Mouse (Mus musculus): Measurements from ENCODE around the gene Ptger4. TPM values are rescaled to one million over a fixed set of nuclear protein-coding genes. Genes with fewer than 3 reads are reported as not detected.

The Ptger4 gene
- polyA plus RNA-seq, 1 experiment from 2014 or later: 1.5 TPM

- H3K9ac ChIP-seq (replicated peaks; ENCODE audit: low read length): peak overlapping the region; percentile 54
- H3K27ac ChIP-seq (replicated peaks; ENCODE audit: low read depth, low read length): no peak overlapping the region
- no peaks in the 10 kb centered on the region for H3K9me3 ChIP-seq (replicated peaks; ENCODE audit: control insufficient read depth, low read length)
- peak overlapping the region; percentile 99 for H3K4me2 ChIP-seq (ENCODE audit: low read depth, low read length)
- DNase-seq (ENCODE audit: low spot score) (peak; percentile 82), ATAC-seq (replicated peaks; ENCODE audit: insufficient number of reproducible peaks, low FRiP score, low TSS enrichment, low read depth) (peak; percentile 30)
- WGBS: 18% methylated on average over 12 of the region's 12 CpGs
- peaks cover 3% of the 10 kb centered on the region; the same call in 1 of the 2 replicates for H3K4me1 ChIP-seq (ENCODE audit: control insufficient read depth, insufficient read depth, low read length)
- H3K27me3 ChIP-seq (ENCODE audit: control insufficient read depth, insufficient read depth, low read length): peaks cover 23% of the 10 kb centered on the region
- H3K4me3 ChIP-seq (ENCODE audit: low read depth, low read length): peak overlapping the region; percentile 46
- no peaks in the 10 kb centered on the region for H3K36me3 ChIP-seq (replicated peaks; ENCODE audit: control insufficient read depth, insufficient read depth, low read depth, low read length)
Observed at GRCm38 (mm10) chr15:5241304-5242201, 2.4 kb downstream of the Ptger4 start.

- 84% methylated on average over 6 of the region's 6 CpGs for WGBS
- Histone ChIP-seq H3K4me3 (ENCODE audit: low read depth, low read length) (no peak overlapping the region), H3K36me3 (replicated peaks; ENCODE audit: control insufficient read depth, insufficient read depth, low read depth, low read length) (no peaks in the 10 kb centered on the region), H3K4me2 (ENCODE audit: low read depth, low read length) (no peak overlapping the region), H3K27ac (replicated peaks; ENCODE audit: low read depth, low read length) (no peak overlapping the region), H3K9me3 (replicated peaks; ENCODE audit: control insufficient read depth, low read length) (no peaks in the 10 kb centered on the region), H3K4me1 (ENCODE audit: control insufficient read depth, insufficient read depth, low read length) (peaks cover 3% of the 10 kb centered on the region; the same call in 1 of the 2 replicates), H3K9ac (replicated peaks; ENCODE audit: low read length) (no peak overlapping the region), H3K27me3 (ENCODE audit: control insufficient read depth, insufficient read depth, low read length) (peaks cover 23% of the 10 kb centered on the region)
- DNase-seq (ENCODE audit: low spot score) (no peak), ATAC-seq (replicated peaks; ENCODE audit: insufficient number of reproducible peaks, low FRiP score, low TSS enrichment, low read depth) (no peak)
Observed at GRCm38 (mm10) chr15:5240360-5240759, 3.6 kb downstream of the Ptger4 start.

- no peaks in the 10 kb centered on the region for H3K36me3 ChIP-seq (replicated peaks; ENCODE audit: control insufficient read depth, insufficient read depth, low read depth, low read length)
- WGBS: 74% methylated on average over 6 of the region's 6 CpGs
- H3K9me3 ChIP-seq (replicated peaks; ENCODE audit: control insufficient read depth, low read length): no peaks in the 10 kb centered on the region
- no peak overlapping the region for H3K9ac ChIP-seq (replicated peaks; ENCODE audit: low read length)
- peaks cover 23% of the 10 kb centered on the region for H3K27me3 ChIP-seq (ENCODE audit: control insufficient read depth, insufficient read depth, low read length)
- DNase-seq (ENCODE audit: low spot score): no peak
- peaks cover 3% of the 10 kb centered on the region; the same call in 1 of the 2 replicates for H3K4me1 ChIP-seq (ENCODE audit: control insufficient read depth, insufficient read depth, low read length)
- no peak for ATAC-seq (replicated peaks; ENCODE audit: insufficient number of reproducible peaks, low FRiP score, low TSS enrichment, low read depth)
- no peak overlapping the region for H3K4me2 ChIP-seq (ENCODE audit: low read depth, low read length)
- no peak overlapping the region for H3K27ac ChIP-seq (replicated peaks; ENCODE audit: low read depth, low read length)
- H3K4me3 ChIP-seq (ENCODE audit: low read depth, low read length): no peak overlapping the region
Observed at GRCm38 (mm10) chr15:5239901-5240300, 4.1 kb downstream of the Ptger4 start.

GRCm38 (mm10) chr15:5239361-5239760 lies 4.6 kb downstream of the Ptger4 start:
- Histone ChIP-seq H3K27ac (replicated peaks; ENCODE audit: low read depth, low read length) (no peak overlapping the region), H3K4me2 (ENCODE audit: low read depth, low read length) (no peak overlapping the region), H3K4me3 (ENCODE audit: low read depth, low read length) (no peak overlapping the region), H3K9ac (replicated peaks; ENCODE audit: low read length) (no peak overlapping the region), H3K9me3 (replicated peaks; ENCODE audit: control insufficient read depth, low read length) (no peaks in the 10 kb centered on the region), H3K36me3 (replicated peaks; ENCODE audit: control insufficient read depth, insufficient read depth, low read depth, low read length) (no peaks in the 10 kb centered on the region), H3K27me3 (ENCODE audit: control insufficient read depth, insufficient read depth, low read length) (peaks cover 20% of the 10 kb centered on the region), H3K4me1 (ENCODE audit: control insufficient read depth, insufficient read depth, low read length) (peaks cover 3% of the 10 kb centered on the region; the same call in 1 of the 2 replicates)
- DNase-seq (ENCODE audit: low spot score) (no peak), ATAC-seq (replicated peaks; ENCODE audit: insufficient number of reproducible peaks, low FRiP score, low TSS enrichment, low read depth) (no peak)
- WGBS: 79% methylated on average over 4 of the region's 4 CpGs

- H3K9ac ChIP-seq (replicated peaks; ENCODE audit: low read length): no peak overlapping the region
- 89% methylated on average over 4 of the region's 4 CpGs for WGBS
- DNase-seq (ENCODE audit: low spot score) (no peak), ATAC-seq (replicated peaks; ENCODE audit: insufficient number of reproducible peaks, low FRiP score, low TSS enrichment, low read depth) (no peak)
- no peaks in the 10 kb centered on the region for H3K9me3 ChIP-seq (replicated peaks; ENCODE audit: control insufficient read depth, low read length)
- peaks cover 16% of the 10 kb centered on the region for H3K27me3 ChIP-seq (ENCODE audit: control insufficient read depth, insufficient read depth, low read length)
- H3K36me3 ChIP-seq (replicated peaks; ENCODE audit: control insufficient read depth, insufficient read depth, low read depth, low read length): no peaks in the 10 kb centered on the region
- H3K4me3 ChIP-seq (ENCODE audit: low read depth, low read length): no peak overlapping the region
- H3K4me2 ChIP-seq (ENCODE audit: low read depth, low read length): no peak overlapping the region
- peaks cover 3% of the 10 kb centered on the region; the same call in 1 of the 2 replicates for H3K4me1 ChIP-seq (ENCODE audit: control insufficient read depth, insufficient read depth, low read length)
- no peak overlapping the region for H3K27ac ChIP-seq (replicated peaks; ENCODE audit: low read depth, low read length)
Observed at GRCm38 (mm10) chr15:5238553-5238952, 5.4 kb downstream of the Ptger4 start.

- 80% methylated on average over 7 of the region's 7 CpGs for WGBS
- ATAC-seq (replicated peaks; ENCODE audit: insufficient number of reproducible peaks, low FRiP score, low TSS enrichment, low read depth) (no peak), DNase-seq (ENCODE audit: low spot score) (no peak)
Observed at GRCm38 (mm10) chr15:5238073-5238472, 5.9 kb downstream of the Ptger4 start.

GRCm38 (mm10) chr15:5237012-5237660 lies 6.9 kb downstream of the Ptger4 start:
- H3K4me2 ChIP-seq (ENCODE audit: low read depth, low read length): no peak overlapping the region
- no peaks in the 10 kb centered on the region; the same call in 1 of the 2 replicates for H3K4me1 ChIP-seq (ENCODE audit: control insufficient read depth, insufficient read depth, low read length)
- ATAC-seq (replicated peaks; ENCODE audit: insufficient number of reproducible peaks, low FRiP score, low TSS enrichment, low read depth) (no peak), DNase-seq (ENCODE audit: low spot score) (no peak)
- H3K9me3 ChIP-seq (replicated peaks; ENCODE audit: control insufficient read depth, low read length): no peaks in the 10 kb centered on the region
- no peak overlapping the region for H3K27ac ChIP-seq (replicated peaks; ENCODE audit: low read depth, low read length)
- H3K36me3 ChIP-seq (replicated peaks; ENCODE audit: control insufficient read depth, insufficient read depth, low read depth, low read length): no peaks in the 10 kb centered on the region
- WGBS: 71% methylated on average over 7 of the region's 7 CpGs
- H3K9ac ChIP-seq (replicated peaks; ENCODE audit: low read length): no peak overlapping the region
- no peak overlapping the region for H3K4me3 ChIP-seq (ENCODE audit: low read depth, low read length)
- peaks cover 3% of the 10 kb centered on the region for H3K27me3 ChIP-seq (ENCODE audit: control insufficient read depth, insufficient read depth, low read length)

More at GRCm38 (mm10) chr15:5238073-5238472, 5.9 kb downstream of the Ptger4 start:
- H3K4me1 ChIP-seq (ENCODE audit: control insufficient read depth, insufficient read depth, low read length): no peaks in the 10 kb centered on the region; the same call in 1 of the 2 replicates
- H3K9me3 ChIP-seq (replicated peaks; ENCODE audit: control insufficient read depth, low read length): no peaks in the 10 kb centered on the region
- H3K9ac ChIP-seq (replicated peaks; ENCODE audit: low read length): no peak overlapping the region
- H3K4me2 ChIP-seq (ENCODE audit: low read depth, low read length): no peak overlapping the region
- no peaks in the 10 kb centered on the region for H3K36me3 ChIP-seq (replicated peaks; ENCODE audit: control insufficient read depth, insufficient read depth, low read depth, low read length)
- H3K27ac ChIP-seq (replicated peaks; ENCODE audit: low read depth, low read length): no peak overlapping the region
- no peak overlapping the region for H3K4me3 ChIP-seq (ENCODE audit: low read depth, low read length)
- H3K27me3 ChIP-seq (ENCODE audit: control insufficient read depth, insufficient read depth, low read length): peaks cover 11% of the 10 kb centered on the region

- ATAC-seq (replicated peaks; ENCODE audit: insufficient number of reproducible peaks, low FRiP score, low TSS enrichment, low read depth): no peak
- H3K4me3 ChIP-seq (ENCODE audit: low read depth, low read length): no peak overlapping the region
Observed at GRCm38 (mm10) chr15:5236538-5236937, 7.4 kb downstream of the Ptger4 start.

More at GRCm38 (mm10) chr15:5236538-5236937, 7.4 kb downstream of the Ptger4 start:
- WGBS: 15% methylated on average over 6 of the region's 6 CpGs
- Histone ChIP-seq H3K9me3 (replicated peaks; ENCODE audit: control insufficient read depth, low read length) (no peaks in the 10 kb centered on the region), H3K27me3 (ENCODE audit: control insufficient read depth, insufficient read depth, low read length) (no peaks in the 10 kb centered on the region), H3K27ac (replicated peaks; ENCODE audit: low read depth, low read length) (no peak overlapping the region), H3K9ac (replicated peaks; ENCODE audit: low read length) (no peak overlapping the region), H3K36me3 (replicated peaks; ENCODE audit: control insufficient read depth, insufficient read depth, low read depth, low read length) (no peaks in the 10 kb centered on the region), H3K4me2 (ENCODE audit: low read depth, low read length) (no peak overlapping the region), H3K4me1 (ENCODE audit: control insufficient read depth, insufficient read depth, low read length) (no peaks in the 10 kb centered on the region)
- DNase-seq (ENCODE audit: low spot score): peak; percentile 84

Data from embryonic facial prominence, embryonic 11.5 days (tissue).